28 mouse cellular contexts compared by ENCODE assay signal in the genomic region with DNA sequence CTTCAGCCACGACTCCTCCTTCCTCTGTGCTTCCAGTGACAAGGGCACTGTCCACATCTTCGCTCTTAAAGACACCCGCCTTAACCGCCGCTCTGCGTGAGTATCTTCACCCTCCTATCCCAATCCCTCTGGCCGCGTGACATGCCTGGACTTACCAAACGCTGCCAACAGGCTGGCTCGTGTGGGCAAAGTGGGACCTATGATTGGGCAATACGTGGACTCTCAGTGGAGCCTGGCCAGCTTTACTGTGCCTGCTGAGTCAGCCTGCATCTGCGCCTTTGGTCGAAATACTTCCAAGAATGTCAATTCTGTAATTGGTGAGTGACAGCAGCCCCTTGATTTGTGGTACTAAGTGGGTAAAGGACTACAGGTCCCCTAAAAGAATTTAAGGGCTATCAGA. TPM values are rescaled to one million over a fixed set of nuclear protein-coding genes. Genes with fewer than 3 reads are reported as not detected.
DNase-seq lines count a peak whose midpoint lies in the region; ATAC-seq and TF ChIP-seq lines count a peak whose summit lies in the region.
"Had no signal": no experiment of that assay in that cellular context is flagged by ENCODE, and none has a peak within 500 bp of the region (broad histone marks: within the 10 kb centered on the region; RNA-seq: fewer than 3 reads in every experiment).

No protein-coding gene starts in this region.

- H3K4me3 ChIP-seq in E14TG2a.4 (replicated peaks; ENCODE audit: low read length) = peak overlapping the region; percentile 78
- H3K4me3 ChIP-seq in hindbrain, embryonic 11.5 days (ENCODE audit: low read depth, low read length) = no peak overlapping the region
- H3K4me3 ChIP-seq in hindbrain, embryonic 12.5 days = no peak overlapping the region

- WGBS in hindbrain, embryonic 11.5 days = 91% methylated on average over 13 of the region's 13 CpGs
- WGBS in hindbrain, embryonic 12.5 days = 90% methylated on average over 13 of the region's 13 CpGs

- no peak overlapping the region for H3K9ac ChIP-seq in hindbrain, embryonic 11.5 days (ENCODE audit: low read depth, low read length)
- no peak overlapping the region for H3K9ac ChIP-seq in hindbrain, embryonic 12.5 days
- H3K9ac ChIP-seq: forebrain, embryonic 13.5 days; neural tube, embryonic 13.5 days had no signal

- H3K4me1 ChIP-seq in E14TG2a.4 (replicated peaks; ENCODE audit: low read depth, low read length) = peaks cover 61% of the 10 kb centered on the region
- H3K4me1 ChIP-seq in hindbrain, embryonic 11.5 days (replicated peaks; ENCODE audit: control insufficient read depth, insufficient read depth, low read length) = no peaks in the 10 kb centered on the region
- peaks cover 8% of the 10 kb centered on the region for H3K4me1 ChIP-seq in hindbrain, embryonic 12.5 days

- DNase-seq in lung, postnatal 36 days = peak; percentile 42
- no peak for DNase-seq in lung, postnatal 25 days (ENCODE audit: low spot score)
- peak; percentile 28 for DNase-seq in adrenal gland, adult 8-10 months
- DNase-seq in thymus, postnatal 10 days (ENCODE audit: low spot score in 2 of 2) = no peak
- DNase-seq in hindbrain, embryonic 11.5 days (ENCODE audit: low spot score) = no peak
- DNase-seq: cerebellum, adult 8-10 months; gastrocnemius, postnatal 10 days; heart, adult 18-20 months; heart, postnatal 36 days; kidney, adult 18-20 months; kidney, postnatal 10 days; liver; lung, adult 2 months; right cerebral cortex, postnatal 14 days had no signal

- no peaks in the 10 kb centered on the region for H3K9me3 ChIP-seq in E14TG2a.4 (ENCODE audit: low read length)
- H3K9me3 ChIP-seq in hindbrain, embryonic 11.5 days (ENCODE audit: control insufficient read depth, low read length) = no peaks in the 10 kb centered on the region
- no peaks in the 10 kb centered on the region for H3K9me3 ChIP-seq in hindbrain, embryonic 12.5 days (replicated peaks)
- H3K9me3 ChIP-seq: forebrain, embryonic 13.5 days; heart, embryonic 13.5 days; neural tube, embryonic 13.5 days had no signal

- ATAC-seq in granulocyte monocyte progenitor cell, adult 5-6 weeks (replicated peaks; ENCODE audit: poor library complexity, severe bottlenecking) = peak; percentile 41
- ATAC-seq in hindbrain, embryonic 11.5 days (ENCODE audit: low FRiP score) = no peak
- ATAC-seq in hindbrain, embryonic 12.5 days (ENCODE audit: low FRiP score) = no peak
- ATAC-seq: hindbrain, postnatal 0 days; Patski had no signal

- no peaks in the 10 kb centered on the region for H3K27me3 ChIP-seq in E14TG2a.4 (ENCODE audit: insufficient read depth, low read length)
- no peaks in the 10 kb centered on the region for H3K27me3 ChIP-seq in hindbrain, embryonic 11.5 days (ENCODE audit: control insufficient read depth, insufficient read depth, low read length)
- no peaks in the 10 kb centered on the region for H3K27me3 ChIP-seq in hindbrain, embryonic 12.5 days
- H3K27me3 ChIP-seq: CH12.LX; forebrain, embryonic 13.5 days; heart, embryonic 13.5 days; neural tube, embryonic 13.5 days had no signal

- no peak overlapping the region for H3K4me2 ChIP-seq in hindbrain, embryonic 11.5 days (replicated peaks; ENCODE audit: low read depth, low read length)
- H3K4me2 ChIP-seq in hindbrain, embryonic 12.5 days (replicated peaks) = no peak overlapping the region

- no peak for TF ChIP-seq CTCF in E14TG2a.4 (conservative IDR thresholded peaks at IDR 0.05; ENCODE audit: low read length)

- H3K36me3 ChIP-seq in E14TG2a.4 (ENCODE audit: insufficient read depth, low read length) = peaks cover 52% of the 10 kb centered on the region
- no peaks in the 10 kb centered on the region for H3K36me3 ChIP-seq in hindbrain, embryonic 11.5 days (ENCODE audit: control insufficient read depth, insufficient read depth, low read length)
- peaks cover 14% of the 10 kb centered on the region; the same call in 1 of the 2 replicates for H3K36me3 ChIP-seq in hindbrain, embryonic 12.5 days

- no peak overlapping the region for H3K27ac ChIP-seq in hindbrain, embryonic 11.5 days (ENCODE audit: low read depth, low read length)
- no peak overlapping the region for H3K27ac ChIP-seq in hindbrain, embryonic 12.5 days
- H3K27ac ChIP-seq: forebrain, embryonic 13.5 days had no signal

RNA-seq across cellular contexts. Expression of gene Praf2, which starts 1.1 kb away (rescaled TPM):
- 10 to 100 TPM; 14.4 to 18.2 (median 15.7) TPM for total RNA-seq in adrenal gland, adult 8-10 months (2022)
- total RNA-seq in granulocyte monocyte progenitor cell, adult 5-6 weeks (2014; fragmentation: Nextera tagmentation) = 4.3 and 16.1 TPM in 2 replicates
- total RNA-seq in granulocyte monocyte progenitor cell, adult 5-6 weeks (2017) = 2.8 and 6.2 TPM in 2 replicates
- 98.3 and 108 TPM in 2 replicates for polyA plus RNA-seq in hindbrain, embryonic 11.5 days (2014; fragmentation: Nextera tagmentation; extraction: Ambion mirVana)
- polyA plus RNA-seq in hindbrain, embryonic 12.5 days (2016; fragmentation: Nextera tagmentation; extraction: Ambion mirVana) = 86.0 and 88.5 TPM in 2 replicates

RNA-seq across cellular contexts. Expression of gene Gm45208, which starts 5.1 kb away (rescaled TPM):
- not detected for total RNA-seq in adrenal gland, adult 8-10 months (2022)
- total RNA-seq in granulocyte monocyte progenitor cell, adult 5-6 weeks (2014; fragmentation: Nextera tagmentation) = not detected in 2 replicates
- total RNA-seq in granulocyte monocyte progenitor cell, adult 5-6 weeks (2017) = not detected in 2 replicates
- not detected in 2 replicates for polyA plus RNA-seq in hindbrain, embryonic 11.5 days (2014; fragmentation: Nextera tagmentation; extraction: Ambion mirVana)
- polyA plus RNA-seq in hindbrain, embryonic 12.5 days (2016; fragmentation: Nextera tagmentation; extraction: Ambion mirVana) = 1.7 TPM in 1 of 2 replicates, not detected in the other
- total RNA-seq: gastrocnemius, postnatal 10 days; heart, adult 18-20 months; hindbrain, postnatal 0 days; layer of hippocampus, adult 8-10 months; left cerebral cortex, postnatal 36 days had no signal
- polyA plus RNA-seq: embryonic facial prominence, embryonic 11.5 days; macrophage; neural tube, embryonic 13.5 days; Patski; urinary bladder, adult 2 months had no signal

RNA-seq across cellular contexts. Expression of gene Wdr45, which starts 13.0 kb away (rescaled TPM):
- 10 to 100 TPM; 68.5 to 92.2 (median 76.2) TPM for total RNA-seq in adrenal gland, adult 8-10 months (2022)
- total RNA-seq in granulocyte monocyte progenitor cell, adult 5-6 weeks (2014; fragmentation: Nextera tagmentation) = 24.1 and 31.2 TPM in 2 replicates
- 22.5 and 27.6 TPM in 2 replicates for total RNA-seq in granulocyte monocyte progenitor cell, adult 5-6 weeks (2017)
- polyA plus RNA-seq in hindbrain, embryonic 11.5 days (2014; fragmentation: Nextera tagmentation; extraction: Ambion mirVana) = 16.1 and 18.7 TPM in 2 replicates
- 23.6 and 30.0 TPM in 2 replicates for polyA plus RNA-seq in hindbrain, embryonic 12.5 days (2016; fragmentation: Nextera tagmentation; extraction: Ambion mirVana)

RNA-seq across cellular contexts. Expression of gene Ccdc120, which starts 23.5 kb away (rescaled TPM):
- total RNA-seq in adrenal gland, adult 8-10 months (2022) = 1 to 10 TPM; 4.7 to 7.3 (median 5.4) TPM
- total RNA-seq in granulocyte monocyte progenitor cell, adult 5-6 weeks (2014; fragmentation: Nextera tagmentation) = not detected in 2 replicates
- total RNA-seq in granulocyte monocyte progenitor cell, adult 5-6 weeks (2017) = 0.04 and 0.21 TPM in 2 replicates
- 19.9 and 21.5 TPM in 2 replicates for polyA plus RNA-seq in hindbrain, embryonic 11.5 days (2014; fragmentation: Nextera tagmentation; extraction: Ambion mirVana)
- polyA plus RNA-seq in hindbrain, embryonic 12.5 days (2016; fragmentation: Nextera tagmentation; extraction: Ambion mirVana) = 34.5 and 37.7 TPM in 2 replicates

RNA-seq across cellular contexts. Expression of gene Gpkow, which starts 30.2 kb away (rescaled TPM):
- 10 to 100 TPM; 57.1 to 76.9 (median 64.6) TPM for total RNA-seq in adrenal gland, adult 8-10 months (2022)
- total RNA-seq in granulocyte monocyte progenitor cell, adult 5-6 weeks (2014; fragmentation: Nextera tagmentation) = 18.9 and 21.2 TPM in 2 replicates
- total RNA-seq in granulocyte monocyte progenitor cell, adult 5-6 weeks (2017) = 30.4 and 32.7 TPM in 2 replicates
- 35.6 and 47.7 TPM in 2 replicates for polyA plus RNA-seq in hindbrain, embryonic 11.5 days (2014; fragmentation: Nextera tagmentation; extraction: Ambion mirVana)
- 45.5 and 46.4 TPM in 2 replicates for polyA plus RNA-seq in hindbrain, embryonic 12.5 days (2016; fragmentation: Nextera tagmentation; extraction: Ambion mirVana)

Comparison
In these comparisons a context has a peak if more than half of its experiments do, and no peak if none do; other contexts are left out.
1. DNase-seq: peak in lung, postnatal 36 days (single experiment) and adrenal gland, adult 8-10 months (single experiment); none in lung, postnatal 25 days (single experiment), thymus, postnatal 10 days (0 of 2) and hindbrain, embryonic 11.5 days (single experiment).